Mouse (Mus musculus): ENCODE measurements around the gene Asna1. TPM values are rescaled to one million over a fixed set of nuclear protein-coding genes. Genes with fewer than 3 reads are reported as not detected.

Gene Asna1
- total RNA-seq, 2 experiments from 2014 or later = 106 to 107 TPM

DNA sequence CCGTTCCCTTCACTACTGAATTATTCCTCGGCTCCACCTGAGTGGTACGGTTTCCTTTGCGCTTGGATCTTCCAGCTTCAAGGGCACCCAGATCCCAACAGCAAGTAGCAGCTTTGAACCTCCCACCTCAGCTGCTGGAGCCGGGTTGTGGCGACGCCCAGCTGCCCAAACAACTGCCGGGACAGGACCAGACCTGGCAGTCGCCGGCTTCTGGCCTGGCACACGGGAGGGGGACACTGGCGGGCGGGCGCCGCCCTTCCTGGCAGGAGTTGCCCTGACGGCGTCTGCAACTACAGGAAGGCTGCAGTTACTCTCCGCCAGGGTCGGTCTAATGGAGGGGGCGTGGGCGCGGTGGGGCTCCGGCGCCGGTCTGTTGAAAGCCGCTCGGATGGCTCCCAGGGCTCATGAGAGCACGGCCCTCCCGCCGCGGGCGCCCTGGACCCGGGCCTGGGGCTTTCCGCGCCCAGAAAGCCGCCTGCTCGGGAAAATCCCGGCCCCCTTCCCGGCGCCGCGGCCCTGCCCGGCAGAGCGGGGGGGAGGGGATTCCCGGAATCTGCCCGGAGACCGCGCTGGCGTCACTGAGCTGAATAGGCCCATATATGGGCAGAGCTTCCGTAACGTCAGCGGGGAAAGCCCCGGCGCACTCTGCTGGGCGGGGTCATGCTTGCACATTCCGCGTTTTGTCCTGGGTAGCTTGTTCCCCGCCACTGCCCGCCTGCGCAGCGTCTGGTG, 48.9 kb downstream of the Asna1 start:
- DNase-seq = peak; percentile 92

DNA sequence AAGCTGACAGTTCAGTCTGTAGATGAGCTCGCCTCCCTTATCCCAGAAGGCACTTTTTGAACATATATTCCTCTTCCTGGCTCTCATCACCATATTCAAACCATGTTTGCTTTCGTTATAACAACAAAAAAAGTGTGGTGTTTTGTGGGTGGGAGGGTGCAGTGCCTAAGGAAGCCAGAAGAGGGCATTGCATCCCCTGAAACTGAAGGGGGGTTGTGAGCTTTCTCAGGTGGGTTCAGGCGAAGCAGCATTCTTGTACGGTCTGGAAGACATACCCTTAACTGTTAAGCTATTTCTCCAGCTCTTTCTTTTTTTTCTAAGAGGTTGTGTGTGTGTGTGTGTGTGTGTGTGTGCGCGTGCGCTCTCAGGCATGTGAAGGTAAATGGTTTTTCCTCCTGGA, 49.6 kb downstream of the Asna1 start:
- DNase-seq = peak; percentile 64

More for the DNA sequence above, 48.9 kb downstream of the Asna1 start:
- intact Hi-C loops (cut with DNase I) = no loop called here

DNA sequence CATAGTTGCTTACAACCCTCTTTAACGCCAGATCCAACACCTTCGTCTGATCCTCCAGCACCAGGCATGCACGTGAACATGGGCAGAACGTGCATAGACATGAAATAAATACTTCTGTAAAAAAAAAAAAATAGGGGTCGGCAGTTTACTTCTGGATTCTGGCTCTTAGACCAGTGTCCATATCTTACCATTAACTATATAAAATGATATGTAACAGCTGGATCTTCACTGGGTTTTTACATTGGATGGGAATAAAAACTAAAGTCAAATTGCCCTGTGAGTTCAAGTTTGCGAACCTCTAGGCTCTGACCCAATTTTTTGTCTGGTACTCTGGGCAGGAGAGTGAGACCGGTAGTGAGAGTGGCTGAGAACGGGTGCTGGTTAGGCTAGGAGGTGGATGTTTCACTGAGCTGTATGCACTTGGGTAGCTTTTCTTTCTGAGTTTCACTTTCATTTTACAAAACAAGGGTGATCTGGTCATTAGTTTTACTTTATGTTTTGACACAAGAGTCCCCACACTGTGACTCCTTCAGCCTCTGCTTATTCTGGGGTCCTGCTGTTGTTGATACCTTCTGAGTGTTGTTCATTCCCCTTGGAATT, 50.4 kb downstream of the Asna1 start:
- DNase-seq = no peak
- intact Hi-C loops (cut with DNase I) = no loop called here

More for the DNA sequence above, 49.6 kb downstream of the Asna1 start:
- intact Hi-C loops (cut with DNase I) = no loop called here

DNA sequence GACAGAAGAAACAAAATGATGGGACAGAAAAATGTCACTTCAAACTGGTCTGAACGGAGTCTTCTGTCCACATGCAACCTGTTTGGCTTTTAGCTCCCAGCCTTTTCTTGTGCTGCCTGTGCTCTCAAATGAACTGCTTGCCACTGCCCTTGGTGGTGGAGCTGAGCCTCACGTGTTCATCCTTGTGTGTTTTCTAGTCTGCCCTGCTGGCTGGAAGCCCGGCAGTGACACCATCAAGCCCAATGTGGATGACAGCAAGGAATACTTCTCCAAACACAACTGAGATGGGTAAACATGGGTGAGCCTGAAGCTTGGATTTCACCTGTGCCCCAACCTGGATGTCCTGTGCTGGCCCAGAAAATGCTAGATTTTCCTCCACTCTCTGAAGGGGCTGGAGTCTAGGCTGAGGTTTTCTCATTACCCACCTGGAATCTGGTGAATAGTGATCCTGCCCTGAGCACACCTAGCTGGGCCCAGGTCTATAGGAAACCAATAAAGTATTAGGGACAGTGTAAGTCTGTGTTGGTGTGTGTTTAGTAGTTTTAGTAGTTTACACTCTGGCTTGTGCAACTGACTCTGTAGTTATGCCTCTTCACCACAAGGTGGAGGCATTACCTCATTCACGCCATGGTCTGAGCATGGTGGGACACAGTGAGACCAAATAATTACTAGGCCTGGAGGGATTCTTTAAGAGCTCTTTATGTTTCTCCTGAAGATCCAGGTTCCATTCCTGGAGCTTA, 51.1 kb downstream of the Asna1 start:
- peak; percentile 36 for DNase-seq
- intact Hi-C loops (cut with DNase I) = no loop called here

DNA sequence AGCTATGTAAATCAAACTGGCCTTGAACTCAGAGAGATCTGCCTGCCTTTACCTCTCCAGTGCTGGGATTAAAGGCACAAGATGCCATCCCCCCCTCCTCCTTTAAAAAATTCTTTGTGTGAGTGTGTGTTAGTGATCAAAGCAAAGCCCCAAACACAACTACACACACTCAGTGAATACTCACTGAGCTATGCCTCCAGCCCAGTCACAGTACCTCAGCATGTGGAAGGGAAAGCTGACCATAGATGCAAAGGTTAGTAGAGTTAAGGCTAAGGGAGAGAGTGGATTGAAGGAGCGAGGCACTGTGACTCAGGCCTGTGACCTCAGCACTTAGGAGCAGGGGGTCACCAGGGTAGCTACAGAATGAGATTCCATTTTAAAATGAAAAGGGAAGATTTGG, 52.0 kb downstream of the Asna1 start:
- intact Hi-C loops (cut with DNase I) = no loop called here
- DNase-seq = no peak

DNA sequence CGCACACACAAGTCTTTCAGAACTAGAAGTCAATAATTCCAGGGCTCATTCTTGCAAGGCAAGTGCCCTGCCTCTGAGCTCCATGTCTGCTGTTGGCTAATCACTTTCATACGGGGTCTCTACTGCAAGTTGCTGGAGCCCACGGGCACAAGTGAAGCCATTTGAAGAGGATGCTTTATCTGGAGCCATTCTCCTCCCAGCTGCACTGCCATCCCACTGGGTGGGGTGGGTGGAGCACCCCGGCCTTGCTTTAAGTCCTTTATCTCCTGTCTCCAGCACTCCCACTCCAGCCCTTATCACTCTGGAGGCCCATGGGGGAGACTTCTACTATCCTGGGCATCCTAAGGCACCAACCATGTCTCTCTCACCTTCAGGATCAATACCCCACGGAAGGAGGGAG, 54.2 kb downstream of the Asna1 start:
- no peak for DNase-seq
- intact Hi-C loops (cut with DNase I) = no loop called here

DNA sequence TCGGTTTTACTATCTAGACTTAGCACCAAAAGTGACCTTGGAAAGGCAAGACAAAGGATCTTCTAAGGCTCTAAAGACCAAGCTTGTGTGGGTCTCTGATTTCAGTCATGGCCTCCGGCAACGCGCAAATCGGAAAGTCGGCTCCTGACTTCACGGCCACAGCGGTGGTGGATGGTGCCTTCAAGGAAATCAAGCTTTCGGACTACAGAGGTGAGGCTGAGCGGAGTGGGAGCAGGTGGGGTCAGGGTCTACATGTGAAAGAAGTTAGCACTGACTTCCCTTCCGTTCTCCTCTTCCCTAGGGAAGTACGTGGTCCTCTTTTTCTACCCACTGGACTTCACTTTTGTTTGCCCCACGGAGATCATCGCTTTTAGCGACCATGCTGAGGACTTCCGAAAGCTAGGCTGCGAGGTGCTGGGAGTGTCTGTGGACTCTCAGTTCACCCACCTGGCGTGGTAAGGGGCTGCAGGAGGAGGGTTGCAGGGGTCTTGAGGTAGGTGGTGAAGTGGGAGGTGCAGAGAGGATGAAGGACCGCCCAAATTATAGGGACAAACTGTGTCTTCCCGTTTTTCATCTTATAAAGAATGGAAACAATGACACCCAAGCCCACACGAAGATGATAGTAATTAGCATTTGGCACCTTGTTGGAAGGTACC, 54.8 kb downstream of the Asna1 start:
- intact Hi-C loops (cut with DNase I) = no loop called here

DNA sequence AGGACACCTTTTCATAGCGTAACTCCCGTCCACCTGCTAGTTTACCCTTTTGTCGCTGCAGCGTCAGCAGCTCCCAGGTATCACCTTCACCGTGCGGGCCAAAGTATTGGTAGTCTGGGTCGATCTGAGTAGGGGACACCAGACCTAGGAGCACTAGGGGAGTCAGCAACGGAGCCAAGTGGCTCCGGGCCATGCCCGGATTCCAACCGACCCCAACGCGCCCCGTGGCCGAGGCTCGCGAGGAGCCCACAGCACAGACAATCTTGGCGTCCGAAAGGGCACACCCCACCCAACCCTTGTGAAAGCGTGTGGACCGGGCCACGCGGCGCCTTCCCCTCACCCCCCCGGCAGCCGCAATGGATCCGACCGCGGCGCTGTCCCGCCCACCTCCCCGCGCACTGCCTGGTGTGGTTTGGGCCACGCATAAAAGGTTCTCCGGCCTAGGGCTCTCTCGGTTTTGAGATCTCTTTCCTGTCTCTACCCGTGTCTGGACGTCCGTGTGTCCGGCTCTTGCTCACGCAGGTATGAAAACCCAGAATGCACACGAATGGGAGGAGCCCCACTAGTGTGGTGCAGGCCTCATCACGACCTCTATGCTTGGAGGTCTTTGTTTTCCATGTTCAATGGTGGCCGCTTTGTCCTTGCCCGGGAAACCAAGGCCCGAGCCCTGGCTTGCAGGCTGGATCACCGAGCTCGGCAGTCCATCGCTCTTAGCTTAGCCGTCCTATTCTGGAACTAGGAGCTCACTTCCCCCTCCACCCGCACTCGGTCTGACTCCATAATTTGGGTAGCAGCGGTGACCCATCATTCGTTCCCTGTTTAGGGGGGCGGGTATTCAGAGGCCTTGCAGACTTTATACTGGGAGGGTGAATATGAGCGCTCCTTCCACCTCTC, 55.6 kb downstream of the Asna1 start, which contains the start of the genes Gm49661, Prdx2 and Rnaseh2a:
TSS of gene Gm49661 (minus strand) at position 193 of the 894 bp plus-strand sequence.
TSS of gene Prdx2 (plus strand) at position 347 of the 894 bp plus-strand sequence.
TSS of gene Rnaseh2a (minus strand) at position 527 of the 894 bp plus-strand sequence.
- intact Hi-C loops (cut with DNase I) = no loop called here
- peak; percentile 88 for DNase-seq

More for the DNA sequence above, 54.8 kb downstream of the Asna1 start:
- no peak for DNase-seq

DNA sequence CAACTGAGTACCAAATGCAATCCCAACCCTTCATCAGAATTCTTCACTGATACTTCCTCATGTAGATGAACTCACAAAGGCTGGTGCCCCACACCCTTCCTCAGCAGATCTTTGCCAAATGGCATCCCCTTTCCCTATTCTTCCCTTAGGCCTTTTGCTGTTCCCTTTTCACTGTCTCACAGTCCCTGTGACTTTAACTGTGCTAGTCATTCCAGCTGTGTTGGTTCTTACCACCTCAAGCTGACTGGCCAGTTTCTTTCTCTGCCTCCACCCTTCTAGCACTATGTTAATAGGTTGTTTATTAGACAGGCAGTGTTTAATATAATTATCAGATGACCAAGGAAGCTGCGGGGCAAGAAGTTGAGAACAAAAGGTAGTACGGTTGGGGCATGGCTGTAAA, 56.4 kb downstream of the Asna1 start:
- intact Hi-C loops (cut with DNase I) = no loop called here

More for the DNA sequence above, 56.4 kb downstream of the Asna1 start:
- no peak for DNase-seq

Small RNA genes lying within 50 kb of the gene (microRNA-seq; reads per million reads assigned to microRNA genes)
- gene Mir7070 = 20.5 reads per million, percentile 36 among the genes with 10 or more reads in this experiment

Other genes with a start within 250 kb of the Asna1 start
- 100 to 1,000 TPM; 674 to 782 TPM for gene Nfix, start 224.9 kb downstream of the Asna1 start, total RNA-seq (2021)
- 1 to 10 TPM; 4.9 to 5.5 TPM for gene Dand5, start 202.5 kb downstream of the Asna1 start, total RNA-seq (2021)
- 10 to 100 TPM; 18.4 to 18.9 TPM for gene Gadd45gip1, start 193.8 kb downstream of the Asna1 start, total RNA-seq (2021)
- 10 to 100 TPM; 44.1 to 49.7 TPM for gene Rad23a, start 184.6 kb downstream of the Asna1 start, total RNA-seq (2021)
- 100 to 1,000 TPM; 528 to 548 TPM for gene Calr, start 178.3 kb downstream of the Asna1 start, total RNA-seq (2021)
- gene Farsa, start 168.3 kb downstream of the Asna1 start, total RNA-seq (2021) = 10 to 100 TPM; 86.2 to 90.4 TPM
- 10 to 100 TPM; 42.0 to 42.4 TPM for gene Syce2, start 153.2 kb downstream of the Asna1 start, total RNA-seq (2021)
- 10 to 100 TPM; 30.8 to 32.7 TPM for gene Gcdh, start 131.4 kb downstream of the Asna1 start, total RNA-seq (2021)
- under 1 TPM in 1 of 2 experiments, not detected in 1; 0.24 TPM for gene Klf1, start 123.4 kb downstream of the Asna1 start, total RNA-seq (2021)
- gene Dnase2a, start 116.7 kb downstream of the Asna1 start, total RNA-seq (2021) = 1 to 10 TPM; 2.8 to 4.1 TPM
- 100 to 1,000 TPM; 195 to 210 TPM for gene Mast1, start 87.9 kb downstream of the Asna1 start, total RNA-seq (2021)
- 1 to 10 TPM; 6.7 to 8.3 TPM for gene Rtbdn, start 78.3 kb downstream of the Asna1 start, total RNA-seq (2021)
- gene Gm49661, start 55.8 kb downstream of the Asna1 start, total RNA-seq (2021) = not detected
- gene Prdx2, start 55.7 kb downstream of the Asna1 start, total RNA-seq (2021) = 100 to 1,000 TPM; 665 to 681 TPM
- 10 to 100 TPM; 41.1 to 42.1 TPM for gene Rnaseh2a, start 55.5 kb downstream of the Asna1 start, total RNA-seq (2021)
- 10 to 100 TPM; 12.5 to 13.5 TPM for gene Junb, start 46.6 kb downstream of the Asna1 start, total RNA-seq (2021)
- 10 to 100 TPM; 28.3 to 32.5 TPM for gene Hook2, start 34.7 kb downstream of the Asna1 start, total RNA-seq (2021)
- gene Best2, start 10.8 kb downstream of the Asna1 start, total RNA-seq (2021) = not detected
- 100 to 1,000 TPM; 158 to 163 TPM for gene Trir, start 1.5 kb upstream of the Asna1 start, total RNA-seq (2021)
- 100 to 1,000 TPM; 163 to 179 TPM for gene Tnpo2, start 11.6 kb upstream of the Asna1 start, total RNA-seq (2021)
- 10 to 100 TPM; 79.0 to 80.0 TPM for gene Fbxw9, start 34.8 kb upstream of the Asna1 start, total RNA-seq (2021)
- gene Gm5741, start 42.7 kb upstream of the Asna1 start, total RNA-seq (2021) = not detected
- 10 to 100 TPM; 79.9 to 82.3 TPM for gene Dhps, start 46.5 kb upstream of the Asna1 start, total RNA-seq (2021)
- 10 to 100 TPM; 60.9 to 61.2 TPM for gene Wdr83os, start 55.5 kb upstream of the Asna1 start, total RNA-seq (2021)
- 10 to 100 TPM; 21.4 to 21.7 TPM for gene Wdr83, start 56.0 kb upstream of the Asna1 start, total RNA-seq (2021)
- gene Man2b1, start 58.0 kb upstream of the Asna1 start, total RNA-seq (2021) = 10 to 100 TPM; 25.2 to 26.5 TPM
- 1 to 10 TPM; 6.5 to 6.8 TPM for gene Zfp791, start 97.8 kb upstream of the Asna1 start, total RNA-seq (2021)
- gene Cks1brt, start 126.6 kb upstream of the Asna1 start, total RNA-seq (2021) = not detected
- gene Olfr371, start 200.7 kb upstream of the Asna1 start, total RNA-seq (2021) = not detected

Data from left cerebral cortex, postnatal 4 days (tissue).